Mouse (Mus musculus): ENCODE measurements around the gene Cog4.

DNA sequence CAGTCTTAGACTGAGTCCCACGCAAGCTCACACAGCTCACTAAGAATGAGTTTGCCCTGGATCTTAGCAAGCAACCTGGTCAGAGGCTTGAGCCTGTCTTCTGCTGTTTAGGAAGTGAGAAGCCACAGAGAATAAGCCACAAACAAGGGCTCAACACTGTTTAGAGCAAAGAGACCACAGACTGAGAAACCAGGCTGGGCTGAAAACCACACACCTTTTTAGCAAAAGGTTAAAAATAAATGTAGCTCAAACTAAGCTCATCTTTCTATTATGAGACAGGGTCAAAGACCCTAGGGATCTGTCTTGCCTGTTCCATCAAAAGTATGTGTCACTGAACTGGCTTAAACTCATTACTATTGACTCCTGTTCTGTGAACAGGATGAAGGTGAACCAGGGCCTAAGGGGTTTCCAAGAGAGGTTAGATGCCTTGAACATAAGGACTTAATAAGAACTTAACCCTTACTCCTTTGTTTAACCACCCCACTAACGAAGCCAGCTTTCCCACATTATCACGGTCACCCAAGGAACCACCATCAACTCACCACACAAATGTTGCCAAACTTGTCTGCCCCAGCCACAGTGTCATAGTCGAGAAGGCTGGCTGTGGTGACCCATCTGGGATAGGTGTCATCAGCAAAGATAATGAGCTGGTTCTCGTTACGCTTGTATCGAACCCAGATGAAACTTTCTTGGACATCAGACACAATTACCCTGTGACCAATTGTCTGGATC is 33.2 kb upstream of the Cog4 start:
- TF ChIP-seq CTCF (IDR thresholded peaks at IDR 0.05; ENCODE audit: borderline replicate concordance, insufficient read depth, low read depth, low read length): no peak
- TF ChIP-seq POLR2A (IDR thresholded peaks at IDR 0.05; ENCODE audit: borderline replicate concordance, insufficient read depth, low read length): no peak
